Mouse (Mus musculus): ENCODE data around the gene Stx4a.
"Not testable (repeated sequence)": the region's sequence is repeated elsewhere in the genome, so short reads cannot be mapped to it uniquely, and the experiment has no call there.

Stx4a gene

DNA sequence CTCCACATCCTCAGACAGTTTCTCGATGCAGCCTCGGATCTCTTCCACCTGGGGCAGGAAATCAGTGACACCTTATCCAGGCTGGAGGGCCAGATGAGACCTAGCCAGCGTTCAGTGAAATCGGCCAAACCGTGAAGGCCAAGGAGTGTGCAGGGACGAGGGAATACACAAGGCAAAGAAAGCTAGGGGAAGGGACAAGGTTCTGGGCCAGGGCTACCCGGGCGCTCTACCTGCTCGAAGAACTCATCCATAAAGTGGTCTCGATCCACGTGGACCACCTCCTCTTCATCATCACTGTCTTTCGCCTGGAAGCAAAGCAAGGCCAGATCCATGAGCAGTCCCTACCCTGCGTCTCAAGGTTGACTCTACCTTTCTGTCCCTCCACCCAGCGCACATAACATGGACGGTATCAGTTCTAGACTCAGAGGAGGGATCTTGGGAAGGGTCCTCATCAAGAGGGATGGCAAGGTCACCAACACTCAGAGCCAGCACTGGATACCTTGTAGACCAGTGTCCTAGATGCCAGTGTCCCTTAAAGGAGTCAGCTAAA, 8.9 kb upstream of the Stx4a start:
- DNase-seq: no peak

DNA sequence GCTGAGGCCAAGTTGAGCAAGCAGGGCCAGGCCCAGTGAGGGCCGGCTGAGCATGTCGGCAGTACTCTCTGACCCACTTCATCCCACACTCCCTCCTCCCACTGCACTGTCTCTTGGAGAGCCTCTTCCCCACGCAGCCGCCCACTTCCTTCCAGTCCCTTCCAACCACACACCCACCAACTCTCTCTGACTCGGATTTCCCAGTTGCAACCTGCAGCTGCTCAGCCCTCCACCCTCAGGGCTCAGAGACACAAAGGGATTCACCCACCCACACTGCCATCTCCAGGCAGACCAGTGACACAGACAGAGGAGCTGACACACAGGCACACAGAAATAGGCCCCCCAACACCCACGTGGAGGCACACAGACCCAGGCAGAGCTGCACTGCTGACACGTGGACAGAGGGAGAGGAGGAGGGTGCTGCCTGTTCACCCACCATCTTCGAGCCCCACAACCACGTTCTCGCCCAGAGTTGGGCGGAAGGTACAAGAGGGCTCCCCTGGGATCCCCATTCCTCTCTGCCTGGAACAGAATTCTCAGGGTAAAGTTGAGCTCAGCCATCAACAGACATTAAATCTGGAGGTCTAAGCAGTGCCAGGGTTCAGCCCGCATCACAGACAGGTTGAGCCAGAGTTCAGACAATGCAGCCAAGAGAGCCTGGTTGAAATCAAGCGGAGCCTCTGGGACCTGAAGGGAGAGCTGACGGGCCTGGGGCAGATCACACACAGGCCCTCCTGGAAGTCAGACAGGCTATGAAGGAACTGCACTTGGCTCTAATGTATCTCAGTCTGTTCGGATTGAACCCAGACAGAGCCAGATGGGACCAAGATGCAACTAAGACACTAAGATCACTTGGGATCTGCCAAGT, 7.9 kb upstream of the Stx4a start:
- peak; percentile 76 for DNase-seq

- DNase-seq: no peak
Observed at GRCm38 (mm10) chr7:127817053-127817452, 7.0 kb upstream of the Stx4a start.

GRCm38 (mm10) chr7:127817776-127818175, 6.3 kb upstream of the Stx4a start:
- DNase-seq: no peak

- DNase-seq: peak; percentile 61
Observed at GRCm38 (mm10) chr7:127820836-127821509, 3.1 kb upstream of the Stx4a start.

DNA sequence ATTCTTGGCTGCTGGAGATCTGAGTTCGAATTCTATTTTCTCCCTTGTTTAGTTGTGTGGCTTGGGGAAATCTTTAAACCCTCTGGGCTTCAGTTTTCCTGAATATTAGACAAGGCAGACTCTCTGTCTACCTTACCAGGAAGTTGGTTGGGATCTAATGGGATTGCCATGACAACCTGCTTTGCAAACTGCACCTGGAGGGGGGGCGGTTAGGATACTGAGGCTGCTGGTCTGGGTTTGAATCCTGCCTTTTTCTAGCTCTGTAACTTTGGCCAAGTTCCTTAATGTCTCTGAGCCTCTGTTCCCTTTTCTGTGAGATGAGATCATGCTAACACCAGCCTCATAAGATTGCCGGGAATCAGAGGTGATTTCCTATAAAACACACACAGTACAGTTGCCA, 1.6 kb upstream of the Stx4a start:
- DNase-seq: no peak

DNA sequence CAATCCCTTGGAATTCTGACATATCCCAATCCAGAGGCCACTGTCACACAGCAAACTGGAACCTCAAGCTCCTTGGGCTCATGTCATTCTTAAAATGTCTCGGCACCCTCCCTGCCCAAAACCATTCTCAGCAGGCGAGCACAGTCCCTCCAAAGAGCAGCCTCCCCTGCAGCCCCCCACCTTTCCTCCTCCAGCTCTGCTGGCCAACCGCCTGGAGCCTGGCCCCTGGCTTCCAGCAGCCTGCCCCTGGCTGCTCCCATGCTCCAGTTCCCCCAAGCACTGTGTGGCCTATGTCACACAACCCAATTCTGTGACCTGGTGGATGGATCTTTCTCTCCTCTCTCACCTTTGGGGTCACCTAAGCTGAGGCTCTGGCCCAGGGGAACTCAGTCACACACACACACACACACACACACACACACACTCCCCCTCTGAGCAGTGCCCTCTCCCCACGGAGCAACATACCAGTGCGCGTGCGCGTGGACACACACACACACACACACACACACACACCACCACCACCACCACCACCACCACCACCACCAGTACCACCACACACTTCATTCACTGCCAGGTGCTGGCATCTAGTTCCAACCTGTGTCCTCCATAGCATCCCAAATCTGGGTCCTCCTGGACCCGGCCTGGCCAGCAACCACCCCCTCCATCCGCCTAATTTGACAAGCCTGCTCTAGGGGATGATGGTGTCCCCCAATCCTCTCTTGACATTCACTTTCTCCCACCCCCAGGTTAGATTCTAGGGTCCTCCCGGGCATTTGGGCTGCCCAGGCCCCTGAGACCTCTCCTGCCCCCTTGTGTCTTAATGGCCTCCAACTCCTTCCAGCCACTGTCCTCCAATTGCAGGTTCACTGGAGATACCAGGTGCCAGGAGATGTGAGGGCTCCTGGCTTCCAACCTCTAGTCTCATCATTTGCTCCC, 590 bp upstream of the Stx4a start:
- no peak for DNase-seq

DNA sequence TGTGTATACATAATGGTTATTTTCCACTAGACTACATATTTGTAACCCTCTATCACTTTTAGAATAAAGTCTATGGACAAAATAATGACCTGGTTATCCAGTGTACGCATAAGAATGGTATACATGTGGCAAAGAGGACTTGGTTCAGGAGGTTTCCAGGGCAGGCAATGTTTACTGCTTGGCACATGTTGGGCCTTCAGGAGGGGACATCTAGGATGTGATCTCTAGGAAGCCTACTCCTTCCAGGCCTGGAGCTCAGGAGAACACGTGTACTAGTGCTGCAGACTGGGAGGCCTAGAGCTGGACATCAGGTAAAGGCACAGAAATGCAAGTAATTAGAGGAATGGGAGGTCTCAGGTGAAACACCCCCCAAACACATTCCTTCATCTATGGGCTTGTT, 11.5 kb downstream of the Stx4a start:
- no peak for DNase-seq

GRCm38 (mm10) chr7:127837473-127837872, 13.4 kb downstream of the Stx4a start:
- no peak for DNase-seq

- DNase-seq: not testable (repeated sequence)
Observed at GRCm38 (mm10) chr7:127837878-127838277, 13.8 kb downstream of the Stx4a start.

- DNase-seq: not testable (repeated sequence)
Observed at GRCm38 (mm10) chr7:127840031-127840430, 15.9 kb downstream of the Stx4a start.

DNA sequence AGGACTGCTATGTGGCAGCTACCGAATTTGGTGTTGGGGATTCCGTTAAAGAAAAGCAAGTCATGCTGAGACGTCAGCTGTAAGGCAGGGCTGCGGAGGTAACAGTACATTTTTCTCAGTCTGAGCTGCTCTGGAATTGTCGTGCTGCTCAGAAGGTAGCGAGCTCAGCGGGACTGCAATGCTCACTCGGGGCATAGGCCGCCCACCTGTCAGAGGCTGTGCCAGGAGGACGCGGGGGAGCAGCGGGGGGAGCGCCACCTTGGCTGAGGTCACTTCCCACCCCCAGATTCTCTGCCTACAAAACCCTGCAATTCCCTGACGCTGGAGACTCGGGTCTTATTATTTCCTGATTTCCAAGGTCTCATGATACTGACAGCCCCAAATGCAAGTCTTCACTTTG, 16.8 kb downstream of the Stx4a start:
- peak; percentile 72 for DNase-seq

- DNase-seq: peak; percentile 97
Observed at GRCm38 (mm10) chr7:127841340-127842000, 17.4 kb downstream of the Stx4a start.

GRCm38 (mm10) chr7:127842001-127842718, 18.1 kb downstream of the Stx4a start:
- DNase-seq: peak; percentile 89

GRCm38 (mm10) chr7:127849973-127850875, 26.1 kb downstream of the Stx4a start:
- DNase-seq: no peak

DNA sequence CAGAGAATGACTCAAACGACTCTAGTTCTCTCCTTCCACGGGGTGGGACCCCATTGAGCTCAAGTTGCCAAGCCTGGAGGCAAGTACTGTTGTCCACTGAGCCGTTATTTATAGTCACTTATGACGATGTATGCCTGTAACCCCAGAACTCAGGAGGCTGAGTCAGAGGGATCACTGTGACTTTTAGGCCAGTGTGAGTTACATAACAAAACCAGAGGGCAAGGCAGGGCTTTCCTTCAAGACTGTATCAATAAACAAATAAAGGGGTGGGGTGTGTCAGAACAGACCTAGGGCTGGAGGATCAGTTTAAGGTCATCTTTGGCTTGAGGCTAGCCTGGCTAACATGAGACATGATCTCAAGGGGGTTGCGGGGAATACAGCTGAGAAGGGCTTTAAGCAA, 26.8 kb downstream of the Stx4a start:
- no peak for DNase-seq

DNA sequence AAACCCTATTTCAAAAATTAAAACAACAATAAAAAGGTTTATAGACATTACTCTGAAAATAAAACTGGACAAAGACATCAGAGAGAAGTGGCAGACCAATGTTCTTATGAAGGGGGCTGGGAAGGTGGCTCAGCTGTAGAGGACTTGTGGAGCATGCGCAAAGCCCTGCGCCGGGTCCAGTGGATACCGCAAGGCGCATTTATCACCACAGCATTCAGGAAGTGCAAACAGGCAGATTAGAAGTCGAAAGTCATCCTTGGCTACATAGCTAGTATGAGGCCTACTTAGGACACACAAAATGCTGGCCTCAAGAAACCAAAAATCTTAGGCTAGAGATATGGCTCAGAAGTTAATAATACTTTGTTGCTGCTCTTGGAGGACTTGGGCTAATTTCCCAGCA, 34.2 kb downstream of the Stx4a start:
- DNase-seq: no peak

DNA sequence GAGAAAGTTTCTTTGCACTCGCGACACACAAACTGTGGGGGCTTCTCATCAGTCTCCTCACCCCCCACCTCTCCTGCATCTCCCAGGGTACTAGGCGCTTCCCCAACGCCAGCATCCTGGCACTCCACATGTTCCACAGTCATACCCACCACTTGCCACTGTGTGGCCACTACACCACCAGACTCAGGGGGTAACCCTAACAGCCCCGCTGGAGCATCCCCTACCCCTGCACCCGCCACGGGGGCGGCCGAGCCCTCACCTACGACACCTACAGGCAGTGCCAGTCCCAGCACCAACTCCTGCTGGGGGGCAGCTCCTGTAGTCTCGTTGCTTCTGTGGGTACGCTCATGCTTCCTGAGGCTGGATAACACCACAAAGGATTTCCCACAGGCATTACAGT, 42.3 kb downstream of the Stx4a start:
- no peak for DNase-seq

DNA sequence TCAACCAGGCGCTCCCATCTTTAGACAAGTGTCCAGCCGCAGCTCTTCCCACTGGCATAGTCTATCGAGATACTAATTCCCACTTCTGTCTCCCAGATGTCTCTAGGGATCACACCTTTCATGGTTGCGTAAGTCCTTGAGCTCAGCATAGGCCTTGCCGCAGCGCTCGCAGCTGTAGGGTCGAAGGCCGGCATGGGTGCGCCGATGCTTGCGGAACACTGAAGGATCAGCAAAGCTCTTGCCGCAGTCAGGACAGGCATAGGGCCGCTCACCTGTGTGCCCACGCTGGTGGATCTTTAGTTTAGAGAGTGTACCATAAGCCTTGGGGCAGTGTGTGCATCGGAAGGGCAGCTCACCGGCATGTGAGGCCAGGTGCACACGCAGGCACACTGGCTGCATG, 43.5 kb downstream of the Stx4a start:
- DNase-seq: no peak

GRCm38 (mm10) chr7:127869149-127869810, 45.2 kb downstream of the Stx4a start:
- peak; percentile 67 for DNase-seq
